Mouse (Mus musculus) embryonic facial prominence, embryonic 14.5 days (tissue): Measurements from ENCODE around the gene Rprd2. TPM values are rescaled to one million over a fixed set of nuclear protein-coding genes. Genes with fewer than 3 reads are reported as not detected.
A peak's percentile ranks its signal among the peaks of the same experiment; 100 is the strongest.

ENCODE experiments used
- ATAC-seq: fragments of 200-750 bp; cut with Nextera tagmentation; 2 replicates; pipeline ENCODE4 v1.8.0; 2017; ENCODE audit warnings: low read depth, moderate number of reproducible peaks, moderate TSS enrichment
- DNase-seq: peaks from one replicate; pipeline ENCODE4 v3.0.0-alpha.2; 2015; ENCODE audit warnings: low spot score
- H3K27ac ChIP-seq: fragments of 300-500 bp; sonication (generic); replicated peaks from 2 replicates; pipeline ENCODE4 v1.5.1; 2014; ENCODE audit warnings: low read depth, mild to moderate bottlenecking, low read length, moderate library complexity
- H3K27me3 ChIP-seq: fragments of 300-500 bp; sonication (generic); replicated peaks from 2 replicates; pipeline ENCODE4 v1.6.1; 2014; ENCODE audit warnings: low read length; ENCODE audit not compliant: control insufficient read depth, insufficient read depth
- H3K36me3 ChIP-seq: fragments of 300-500 bp; sonication (generic); 2 replicates; pipeline ENCODE4 v1.6.1; 2014; ENCODE audit warnings: low read length, mixed read lengths; ENCODE audit not compliant: control insufficient read depth, insufficient read depth
- H3K4me1 ChIP-seq: fragments of 300-500 bp; sonication (generic); 2 replicates; pipeline ENCODE4 v1.6.1; 2014; ENCODE audit warnings: antibody characterized with exemption, low read length; ENCODE audit not compliant: control insufficient read depth, insufficient read depth
- H3K4me2 ChIP-seq: fragments of 300-500 bp; sonication (generic); 2 replicates; pipeline ENCODE4 v1.6.1; 2014; ENCODE audit warnings: low read depth, mild to moderate bottlenecking, low read length, moderate library complexity, mixed read lengths
- H3K4me3 ChIP-seq: fragments of 300-500 bp; sonication (generic); 2 replicates; pipeline ENCODE4 v1.5.1; 2014; ENCODE audit warnings: low read depth, mild to moderate bottlenecking, low read length
- H3K9ac ChIP-seq: fragments of 300-500 bp; sonication (generic); 2 replicates; pipeline ENCODE4 v1.6.1; 2014; ENCODE audit warnings: low read depth, mild to moderate bottlenecking, low read length, moderate library complexity, mixed read lengths
- H3K9me3 ChIP-seq: fragments of 300-500 bp; sonication (generic); 2 replicates; pipeline ENCODE4 v1.6.1; 2016; ENCODE audit warnings: low read length; ENCODE audit not compliant: control insufficient read depth
- WGBS: fragments of 180-500 bp; shearing (Covaris S2); extraction: QIAGEN DNeasy Blood & Tissue Kit; methylation state at CpG from one replicate; pipeline ENCODE4 v1.1.7; 2014; 5-methylcytosine and 5-hydroxymethylcytosine counted together
- polyA plus RNA-seq: library from polyadenylated mRNA; unstranded; fragments of >200 nt; fragmentation: Nextera tagmentation; extraction: Ambion mirVana; gene quantifications from 2 replicates; pipeline ENCODE4 v1.2.1, GENCODE M21; 2014

Gene Rprd2
- polyA plus RNA-seq, 1 experiment from 2014 or later: 20.5 TPM

DNA sequence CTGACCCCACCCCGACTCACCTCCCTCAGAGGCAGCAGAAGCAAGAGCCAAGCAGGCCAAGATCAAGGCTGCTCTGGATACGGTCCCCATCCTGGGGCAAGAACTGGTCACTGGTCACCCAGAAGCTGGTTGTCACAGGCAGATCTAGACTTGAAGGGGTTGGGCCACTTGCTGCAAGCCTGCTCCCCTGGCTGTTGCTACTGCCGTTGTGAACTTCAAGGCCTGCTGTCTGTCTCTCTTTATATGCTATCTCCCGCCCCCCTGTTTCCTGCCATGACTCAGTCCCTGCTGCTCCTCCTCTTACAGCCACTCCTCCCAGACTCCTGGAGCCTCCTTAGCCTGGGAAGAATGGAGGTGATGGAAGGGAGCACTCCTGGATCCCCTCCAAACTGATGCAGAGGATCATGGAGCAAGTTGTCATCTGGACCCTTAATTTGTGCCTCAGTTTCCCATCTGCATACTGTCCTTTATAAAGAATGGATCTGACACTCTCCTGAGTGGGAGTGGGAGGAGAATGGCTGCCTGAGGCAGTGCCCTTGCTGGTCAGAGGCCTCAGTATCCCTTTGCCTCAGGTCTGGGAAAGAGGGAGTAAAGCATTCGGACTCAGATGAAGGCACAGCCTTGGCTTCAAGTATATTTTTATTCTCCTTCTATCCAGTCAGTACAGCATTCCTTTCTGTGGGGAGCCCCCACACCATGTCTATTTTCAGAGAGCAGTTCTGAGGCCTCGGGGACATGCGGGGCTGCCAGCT is 79.1 kb downstream of the Rprd2 start, which contains the start of gene Ecm1:
Gene Ecm1 (minus strand): TSS at position 217 of the 752 bp plus-strand sequence.
- Histone ChIP-seq H3K4me3 (no peak within 1 kb of the TSS), H3K4me1 (peaks cover 4% of the 10 kb centered on the region; the same call in 1 of the 2 replicates), H3K27ac (peak within 1 kb of the TSS; percentile 15; the same call in 1 of the 2 replicates), H3K36me3 (peaks cover 56% of the 10 kb centered on the region), H3K9me3 (no peaks in the 10 kb centered on the region), H3K9ac (no peak within 1 kb of the TSS; the same call in 1 of the 2 replicates), H3K27me3 (no peaks in the 10 kb centered on the region), H3K4me2 (no peak within 1 kb of the TSS)
- ATAC-seq (no peak), DNase-seq (no peak)
- WGBS: 75% methylated on average over 7 of the region's 7 CpGs

DNA sequence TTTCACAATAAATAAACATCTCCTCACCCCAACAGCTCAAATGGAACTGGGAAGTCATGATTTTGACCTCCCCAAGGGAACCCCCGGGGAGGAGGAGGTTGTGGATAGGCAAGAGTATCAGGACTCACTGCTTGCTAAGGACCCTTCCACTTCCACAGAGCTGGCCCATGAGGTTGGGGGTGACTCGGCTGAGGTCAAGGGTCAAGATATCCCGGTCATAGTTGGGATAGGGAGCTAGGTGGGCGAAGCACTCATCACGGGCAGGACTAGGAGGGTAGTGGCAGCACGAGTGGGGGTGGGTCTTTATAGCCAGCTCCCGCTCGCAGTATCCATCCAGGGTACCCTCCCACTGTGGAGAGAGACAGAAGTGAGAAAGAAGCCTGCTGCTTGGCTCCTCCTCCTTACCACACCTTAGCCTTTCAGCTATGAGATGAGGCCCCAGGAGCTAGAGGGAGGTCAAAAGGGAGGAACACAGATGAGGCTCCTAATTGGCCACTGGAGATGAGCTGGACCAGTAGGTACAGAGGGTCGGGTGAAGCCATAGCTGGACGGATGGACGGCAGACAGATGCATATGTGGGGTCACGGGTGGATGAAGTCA is 83.5 kb downstream of the Rprd2 start:
- ATAC-seq: no peak

DNA sequence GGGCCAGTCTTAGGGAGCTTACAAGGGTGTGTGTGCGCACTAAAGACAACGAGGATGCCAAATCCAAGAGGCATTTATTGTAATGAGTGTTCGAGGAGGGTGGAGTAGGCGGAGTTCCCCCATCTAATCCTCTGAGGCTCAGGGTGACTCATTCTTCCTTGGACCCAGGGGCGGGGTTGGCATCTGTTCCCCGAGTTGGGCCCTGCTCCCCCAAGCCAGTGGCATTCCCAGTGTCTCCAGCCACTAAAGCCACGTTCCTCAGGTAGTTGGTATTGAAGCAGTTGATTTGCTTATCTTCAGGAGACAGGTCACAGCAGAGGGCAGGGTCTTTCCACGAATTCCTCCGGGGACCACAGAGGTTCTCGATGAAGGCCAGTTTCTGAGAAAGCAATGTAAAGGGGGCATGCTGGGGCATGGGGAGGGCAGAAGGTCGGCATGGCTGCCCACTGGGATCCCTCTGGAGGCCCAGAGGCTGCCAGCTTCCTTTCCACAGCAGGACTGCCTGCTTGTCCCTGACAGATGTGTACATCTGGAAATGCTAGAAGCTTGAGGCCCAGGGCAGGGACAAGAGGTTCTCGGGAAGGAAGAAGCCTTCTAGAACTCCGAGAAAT is 84.5 kb downstream of the Rprd2 start:
- Histone ChIP-seq H3K4me1 (peaks cover 7% of the 10 kb centered on the region; the same call in 1 of the 2 replicates), H3K4me2 (no peak overlapping the region), H3K9me3 (no peaks in the 10 kb centered on the region), H3K4me3 (no peak overlapping the region), H3K36me3 (peaks cover 18% of the 10 kb centered on the region; the same call in 1 of the 2 replicates), H3K27me3 (no peaks in the 10 kb centered on the region), H3K27ac (no peak overlapping the region), H3K9ac (no peak overlapping the region)
- DNase-seq: no peak
- WGBS: 73% methylated on average over 13 of the region's 13 CpGs
- no peak for ATAC-seq

More for the DNA sequence above, 83.5 kb downstream of the Rprd2 start:
- no peaks in the 10 kb centered on the region for H3K27me3 ChIP-seq
- H3K27ac ChIP-seq: no peak overlapping the region
- H3K9ac ChIP-seq: no peak overlapping the region
- peaks cover 25% of the 10 kb centered on the region; the same call in 1 of the 2 replicates for H3K36me3 ChIP-seq
- WGBS: 89% methylated on average over 12 of the region's 12 CpGs
- DNase-seq: no peak
- H3K4me1 ChIP-seq: peaks cover 7% of the 10 kb centered on the region; the same call in 1 of the 2 replicates
- H3K4me2 ChIP-seq: no peak overlapping the region
- no peaks in the 10 kb centered on the region for H3K9me3 ChIP-seq
- H3K4me3 ChIP-seq: no peak overlapping the region

DNA sequence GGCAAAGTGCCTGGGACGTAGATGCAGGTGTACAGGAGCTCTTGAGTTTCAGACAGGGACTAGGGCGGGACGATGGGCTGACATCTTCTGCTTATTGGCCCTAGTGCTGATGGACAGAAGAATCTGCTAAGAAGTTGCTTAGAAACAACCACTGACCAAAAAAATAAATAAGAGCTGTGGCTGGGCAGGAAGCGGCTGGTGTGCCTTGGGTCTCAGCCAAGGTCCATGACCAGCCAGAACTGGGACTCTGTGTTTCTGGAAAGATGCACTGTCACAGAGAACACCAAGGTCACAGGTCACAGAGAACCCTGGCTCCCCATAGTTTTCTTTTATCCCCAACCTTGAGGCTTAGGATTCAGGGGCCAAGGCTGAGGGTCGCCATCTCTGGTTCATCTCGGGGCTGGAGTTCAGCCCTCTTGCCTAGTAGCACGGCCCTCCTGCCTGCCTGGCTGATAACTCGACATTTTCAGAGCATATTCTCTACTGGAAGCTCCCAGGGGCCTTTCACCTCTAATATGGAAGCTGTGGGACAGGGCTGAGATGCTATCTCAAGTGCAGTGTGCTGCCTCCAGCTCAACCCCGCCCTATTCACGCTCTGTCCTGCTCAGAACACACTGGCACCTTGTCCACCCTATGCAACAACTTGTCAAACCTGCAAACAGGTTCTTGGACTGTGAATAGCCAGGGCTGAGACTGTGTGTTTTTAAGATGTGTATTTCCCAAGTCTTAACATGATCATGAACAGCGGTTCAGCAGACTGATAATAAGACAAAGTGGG is 85.7 kb downstream of the Rprd2 start:
- Histone ChIP-seq H3K4me3 (no peak overlapping the region), H3K9me3 (no peaks in the 10 kb centered on the region), H3K27ac (no peak overlapping the region), H3K27me3 (no peaks in the 10 kb centered on the region), H3K4me1 (peaks cover 7% of the 10 kb centered on the region; the same call in 1 of the 2 replicates), H3K4me2 (no peak overlapping the region), H3K9ac (no peak overlapping the region), H3K36me3 (peaks cover 18% of the 10 kb centered on the region; the same call in 1 of the 2 replicates)
- WGBS: 82% methylated on average over 11 of the region's 11 CpGs
- ATAC-seq: no peak
- no peak for DNase-seq

DNA sequence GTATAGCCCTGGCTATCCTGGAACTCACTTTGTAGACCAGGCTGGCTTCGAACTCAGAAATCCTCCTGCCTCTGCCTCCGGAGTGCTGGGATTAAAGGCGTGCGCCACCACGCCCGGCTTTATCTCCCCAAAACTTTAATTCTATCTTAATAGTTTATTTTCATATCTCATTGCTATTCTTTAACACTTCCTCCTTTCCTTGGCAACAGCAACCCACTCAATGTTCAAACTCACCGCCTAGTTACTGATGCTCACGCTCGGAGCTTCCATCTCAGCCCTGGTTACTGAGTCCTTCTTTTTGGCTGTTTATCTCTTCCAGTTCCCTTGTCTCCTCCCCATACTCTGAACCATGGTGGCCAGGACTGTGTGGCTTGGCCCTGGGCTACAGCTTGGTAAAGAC is 86.4 kb downstream of the Rprd2 start:
- ATAC-seq (no peak), DNase-seq (no peak)
- H3K36me3 ChIP-seq: peaks cover 16% of the 10 kb centered on the region; the same call in 1 of the 2 replicates
- no peak overlapping the region for H3K27ac ChIP-seq
- no peak overlapping the region for H3K4me2 ChIP-seq
- peaks cover 7% of the 10 kb centered on the region; the same call in 1 of the 2 replicates for H3K4me1 ChIP-seq
- H3K9me3 ChIP-seq: no peaks in the 10 kb centered on the region
- WGBS: 94% methylated on average over 9 of the region's 9 CpGs
- no peaks in the 10 kb centered on the region for H3K27me3 ChIP-seq
- H3K9ac ChIP-seq: no peak overlapping the region
- H3K4me3 ChIP-seq: no peak overlapping the region

DNA sequence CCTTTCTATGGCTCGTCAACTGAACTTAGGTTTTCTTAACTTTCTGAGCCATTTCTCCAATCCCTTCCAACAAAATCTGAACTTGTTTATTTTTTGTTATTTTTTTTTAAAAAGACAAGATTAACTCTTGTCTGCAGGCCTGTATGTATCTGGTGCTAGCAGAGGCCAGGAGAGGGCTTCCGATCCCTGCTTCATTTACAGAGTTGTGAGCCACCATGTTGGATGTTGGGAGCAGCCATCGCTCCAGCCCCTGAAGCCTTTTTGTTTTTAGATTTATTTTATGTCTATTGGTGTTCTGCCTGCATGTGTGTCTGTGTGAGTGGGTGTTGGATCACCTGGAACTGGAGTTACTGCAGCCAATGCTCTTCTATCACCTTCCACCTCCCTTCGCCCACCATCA is 86.9 kb downstream of the Rprd2 start:
- Histone ChIP-seq H3K4me3 (no peak overlapping the region), H3K27me3 (no peaks in the 10 kb centered on the region), H3K27ac (no peak overlapping the region), H3K4me2 (no peak overlapping the region), H3K9me3 (no peaks in the 10 kb centered on the region), H3K4me1 (peaks cover 7% of the 10 kb centered on the region; the same call in 1 of the 2 replicates), H3K36me3 (peaks cover 15% of the 10 kb centered on the region; the same call in 1 of the 2 replicates), H3K9ac (no peak overlapping the region)
- ATAC-seq (no peak), DNase-seq (no peak)
- 75% methylated on average over 4 of the region's 4 CpGs for WGBS

DNA sequence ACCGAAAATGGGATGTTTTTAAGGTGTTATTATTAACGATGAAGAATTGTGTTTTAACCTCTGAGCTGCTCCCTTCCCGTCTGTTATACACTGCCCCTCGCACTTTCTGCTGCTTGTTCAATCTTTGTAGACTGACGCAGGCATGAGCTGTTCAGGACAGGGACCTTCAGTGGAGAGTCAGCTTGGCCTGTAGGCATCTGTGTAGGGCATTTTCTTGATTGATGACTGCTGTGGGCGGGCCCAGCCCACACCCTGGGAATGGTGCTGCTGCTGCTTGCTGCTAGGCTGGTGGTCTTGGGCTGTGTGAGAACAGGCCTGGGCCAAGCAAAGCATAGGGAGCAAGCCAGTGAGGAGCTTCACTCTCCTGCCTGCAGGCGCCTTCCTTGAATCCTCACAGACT is 88.2 kb downstream of the Rprd2 start:
- no peak overlapping the region for H3K4me3 ChIP-seq
- DNase-seq (no peak), ATAC-seq (no peak)
- no peak overlapping the region for H3K27ac ChIP-seq
- H3K9ac ChIP-seq: no peak overlapping the region
- H3K27me3 ChIP-seq: no peaks in the 10 kb centered on the region
- H3K4me1 ChIP-seq: peaks cover 7% of the 10 kb centered on the region; the same call in 1 of the 2 replicates
- WGBS: 81% methylated on average over 7 of the region's 7 CpGs
- peaks cover 13% of the 10 kb centered on the region; the same call in 1 of the 2 replicates for H3K36me3 ChIP-seq
- no peak overlapping the region for H3K4me2 ChIP-seq
- no peaks in the 10 kb centered on the region for H3K9me3 ChIP-seq

DNA sequence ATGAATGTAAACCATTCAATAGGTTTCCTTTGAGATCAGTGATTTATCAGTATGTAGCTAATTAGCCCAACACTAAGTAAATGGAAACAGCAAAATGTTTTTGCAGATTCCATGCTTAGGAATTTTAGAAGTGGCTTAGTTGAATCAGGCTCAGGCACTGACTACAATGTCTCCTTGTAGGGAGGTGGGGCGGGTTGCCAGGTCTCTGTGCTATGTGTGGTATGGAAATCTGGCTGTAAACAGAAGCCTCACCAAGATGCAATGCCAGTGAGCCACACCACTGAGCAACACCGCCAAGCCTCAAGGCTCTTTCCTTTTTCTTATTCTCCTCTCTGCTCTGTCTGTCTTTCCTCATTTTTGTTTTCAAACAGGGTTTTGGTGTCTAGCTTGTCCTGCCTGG is 89.8 kb downstream of the Rprd2 start:
- Histone ChIP-seq H3K36me3 (peaks cover 2% of the 10 kb centered on the region; the same call in 1 of the 2 replicates), H3K4me3 (no peak overlapping the region), H3K9ac (no peak overlapping the region), H3K9me3 (no peaks in the 10 kb centered on the region), H3K27me3 (no peaks in the 10 kb centered on the region), H3K4me2 (no peak overlapping the region), H3K27ac (no peak overlapping the region), H3K4me1 (no peaks in the 10 kb centered on the region)
- ATAC-seq: no peak
- WGBS: 91% methylated on average over 2 of the region's 2 CpGs
- no peak for DNase-seq
